Mouse (Mus musculus): ENCODE measurements around the gene Fhl5. TPM values are rescaled to one million over a fixed set of nuclear protein-coding genes. Genes with fewer than 3 reads are reported as not detected.

Fhl5 gene
- polyA plus RNA-seq, 2 experiments: 0.05 TPM; not detected in 1

DNA sequence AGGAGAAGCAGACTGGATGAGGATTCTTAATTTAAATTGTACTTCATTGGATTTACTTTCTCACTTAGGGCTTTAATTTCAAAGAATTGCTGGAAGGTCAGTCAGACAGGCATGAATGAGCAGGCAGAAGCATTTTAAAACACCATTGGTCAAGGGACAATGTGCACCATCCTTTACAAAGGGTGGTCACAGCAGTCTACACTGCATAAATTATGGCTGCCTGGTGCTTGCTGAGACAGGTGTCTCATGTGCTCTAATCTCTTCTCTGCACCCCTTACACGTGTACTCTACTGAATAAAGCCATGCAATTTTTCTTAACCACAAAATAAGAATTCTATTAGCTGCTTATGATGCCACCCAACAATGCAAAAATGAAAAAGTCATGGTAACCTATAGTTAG lies 15.1 kb downstream of the Fhl5 start:
- no peak overlapping the region for H3K9ac ChIP-seq (ENCODE audit: low read depth, low read length, severe bottlenecking)
- DNase-seq (ENCODE audit: low spot score) (no peak), ATAC-seq (ENCODE audit: low FRiP score, low read depth) (no peak)
- H3K36me3 ChIP-seq (ENCODE audit: control insufficient read depth, insufficient read depth, low read length): no peaks in the 10 kb centered on the region
- H3K4me3 ChIP-seq (replicated peaks; ENCODE audit: low read length): no peak overlapping the region
- TF ChIP-seq POLR2A (IDR thresholded peaks at IDR 0.05; ENCODE audit: borderline replicate concordance, extremely low read depth, insufficient read depth, insufficient read length): no peak
- H3K4me1 ChIP-seq (ENCODE audit: control insufficient read depth, insufficient read depth, low read length): no peaks in the 10 kb centered on the region
- WGBS: 20% methylated on average over 1 of the region's 1 CpGs
- no peak overlapping the region for H3K27ac ChIP-seq (replicated peaks; ENCODE audit: low read depth, low read length)
- no peaks in the 10 kb centered on the region for H3K27me3 ChIP-seq (ENCODE audit: control insufficient read depth, insufficient read depth, low read length)
- H3K9me3 ChIP-seq (ENCODE audit: control insufficient read depth, low read length): no peaks in the 10 kb centered on the region
- H3K4me2 ChIP-seq (replicated peaks; ENCODE audit: low read depth, low read length, severe bottlenecking): no peak overlapping the region

DNA sequence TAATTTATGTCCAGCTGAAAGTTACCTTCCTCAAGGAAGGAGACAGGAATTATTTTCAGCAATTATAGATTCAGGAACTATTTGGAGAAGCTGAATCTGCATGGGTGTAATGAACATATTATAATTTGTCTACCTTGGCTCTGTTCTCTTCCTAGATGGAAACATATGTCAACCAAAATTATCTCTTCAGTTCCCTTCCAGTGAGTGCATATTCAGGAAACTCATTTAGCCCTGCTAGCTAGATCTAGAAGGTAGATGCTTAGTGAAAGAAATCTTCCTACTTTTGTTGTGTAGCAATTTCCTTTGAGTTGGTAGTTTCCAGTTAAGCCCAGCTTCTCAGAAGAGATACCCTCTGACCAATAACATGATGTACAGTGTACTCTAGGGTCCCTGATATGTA lies 20.7 kb downstream of the Fhl5 start:
- no peak for TF ChIP-seq POLR2A (IDR thresholded peaks at IDR 0.05; ENCODE audit: borderline replicate concordance, extremely low read depth, insufficient read depth, insufficient read length)
- no peak overlapping the region for H3K4me3 ChIP-seq (replicated peaks; ENCODE audit: low read length)
- no peaks in the 10 kb centered on the region for H3K36me3 ChIP-seq (ENCODE audit: control insufficient read depth, insufficient read depth, low read length)
- DNase-seq (ENCODE audit: low spot score) (no peak), ATAC-seq (ENCODE audit: low FRiP score, low read depth) (no peak)
- no peaks in the 10 kb centered on the region for H3K9me3 ChIP-seq (ENCODE audit: control insufficient read depth, low read length)
- no peaks in the 10 kb centered on the region for H3K4me1 ChIP-seq (ENCODE audit: control insufficient read depth, insufficient read depth, low read length)
- H3K27me3 ChIP-seq (ENCODE audit: control insufficient read depth, insufficient read depth, low read length): no peaks in the 10 kb centered on the region
- no peak overlapping the region for H3K27ac ChIP-seq (replicated peaks; ENCODE audit: low read depth, low read length)
- H3K4me2 ChIP-seq (replicated peaks; ENCODE audit: low read depth, low read length, severe bottlenecking): no peak overlapping the region
- H3K9ac ChIP-seq (ENCODE audit: low read depth, low read length, severe bottlenecking): no peak overlapping the region

DNA sequence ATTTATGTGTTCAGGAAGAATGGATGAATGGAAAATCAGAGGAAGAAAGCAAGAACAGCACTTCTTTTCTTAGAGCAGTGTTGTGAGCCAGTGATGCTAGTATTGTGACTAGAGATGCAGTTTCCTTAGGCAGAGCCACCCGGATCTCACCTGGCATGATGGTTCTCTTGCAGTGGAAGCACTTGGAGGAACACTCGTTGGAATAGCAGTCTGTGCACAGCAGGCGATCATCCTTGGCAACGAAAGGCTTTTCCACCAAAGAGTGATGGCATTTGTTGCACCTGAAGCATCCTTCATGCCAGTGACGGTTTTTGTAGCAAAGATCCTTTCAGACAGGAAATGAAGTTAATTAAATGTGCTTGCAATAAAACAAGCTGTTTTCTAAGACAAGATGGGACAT lies 29.2 kb downstream of the Fhl5 start:
- H3K36me3 ChIP-seq (ENCODE audit: control insufficient read depth, insufficient read depth, low read length): no peaks in the 10 kb centered on the region
- H3K9me3 ChIP-seq (ENCODE audit: control insufficient read depth, low read length): no peaks in the 10 kb centered on the region
- H3K4me1 ChIP-seq (ENCODE audit: control insufficient read depth, insufficient read depth, low read length): no peaks in the 10 kb centered on the region
- DNase-seq (ENCODE audit: low spot score) (no peak), ATAC-seq (ENCODE audit: low FRiP score, low read depth) (no peak)
- H3K4me3 ChIP-seq (replicated peaks; ENCODE audit: low read length): no peak overlapping the region
- WGBS: 45% methylated on average over 5 of the region's 5 CpGs
- no peak overlapping the region for H3K27ac ChIP-seq (replicated peaks; ENCODE audit: low read depth, low read length)
- no peak for TF ChIP-seq POLR2A (IDR thresholded peaks at IDR 0.05; ENCODE audit: borderline replicate concordance, extremely low read depth, insufficient read depth, insufficient read length)
- no peaks in the 10 kb centered on the region for H3K27me3 ChIP-seq (ENCODE audit: control insufficient read depth, insufficient read depth, low read length)
- no peak overlapping the region for H3K9ac ChIP-seq (ENCODE audit: low read depth, low read length, severe bottlenecking)
- H3K4me2 ChIP-seq (replicated peaks; ENCODE audit: low read depth, low read length, severe bottlenecking): no peak overlapping the region

DNA sequence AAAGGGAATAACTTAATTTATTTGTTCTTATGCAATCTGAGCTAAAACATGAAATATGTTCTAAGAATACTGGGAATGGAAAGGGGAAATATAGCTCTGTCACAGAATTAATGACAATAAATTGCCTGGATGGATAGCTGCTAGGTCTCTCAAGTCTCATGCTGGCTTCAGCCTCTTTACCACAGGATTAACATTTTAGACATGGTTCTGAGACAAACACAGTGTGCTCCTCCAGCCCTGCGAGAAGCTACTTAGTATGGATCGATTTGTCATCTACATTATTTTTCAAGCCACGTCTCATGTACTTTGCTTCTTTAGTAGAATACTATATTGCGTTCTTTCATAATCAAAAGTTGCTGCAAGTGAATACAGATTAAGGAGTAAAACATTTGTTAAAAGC lies 36.5 kb downstream of the Fhl5 start:
- ATAC-seq (ENCODE audit: low FRiP score, low read depth): no peak

DNA sequence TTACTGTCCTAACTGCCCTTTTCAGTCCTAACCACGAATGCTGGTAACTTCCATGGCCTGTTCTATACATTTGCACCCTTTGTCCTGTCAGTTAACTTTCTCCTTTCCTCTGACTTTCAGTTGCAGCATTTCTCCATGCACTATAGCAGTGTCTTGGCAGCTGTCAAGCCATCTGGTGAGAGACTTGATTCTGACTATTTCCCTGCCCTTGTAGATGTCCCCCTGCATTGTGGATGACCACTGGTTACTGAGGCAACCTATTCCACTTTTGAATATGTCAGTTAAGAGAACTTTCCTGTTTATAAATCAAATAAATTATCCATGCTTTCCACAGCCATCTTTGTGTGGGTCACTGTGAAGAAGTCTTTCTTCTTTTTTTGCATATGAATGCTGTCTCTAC lies 45.4 kb downstream of the Fhl5 start:
- 69% methylated on average over 1 of the region's 1 CpGs for WGBS
- Histone ChIP-seq H3K4me3 (replicated peaks; ENCODE audit: low read length) (no peak overlapping the region), H3K4me1 (ENCODE audit: control insufficient read depth, insufficient read depth, low read length) (no peaks in the 10 kb centered on the region), H3K9me3 (ENCODE audit: control insufficient read depth, low read length) (no peaks in the 10 kb centered on the region), H3K9ac (ENCODE audit: low read depth, low read length, severe bottlenecking) (no peak overlapping the region), H3K36me3 (ENCODE audit: control insufficient read depth, insufficient read depth, low read length) (no peaks in the 10 kb centered on the region), H3K27ac (replicated peaks; ENCODE audit: low read depth, low read length) (no peak overlapping the region), H3K4me2 (replicated peaks; ENCODE audit: low read depth, low read length, severe bottlenecking) (no peak overlapping the region), H3K27me3 (ENCODE audit: control insufficient read depth, insufficient read depth, low read length) (no peaks in the 10 kb centered on the region)
- ATAC-seq (ENCODE audit: low FRiP score, low read depth) (no peak), DNase-seq (ENCODE audit: low spot score) (no peak)
- no peak for TF ChIP-seq POLR2A (IDR thresholded peaks at IDR 0.05; ENCODE audit: borderline replicate concordance, extremely low read depth, insufficient read depth, insufficient read length)

More for the DNA sequence above, 36.5 kb downstream of the Fhl5 start:
- Histone ChIP-seq H3K36me3 (ENCODE audit: control insufficient read depth, insufficient read depth, low read length) (no peaks in the 10 kb centered on the region), H3K4me2 (replicated peaks; ENCODE audit: low read depth, low read length, severe bottlenecking) (no peak overlapping the region), H3K9ac (ENCODE audit: low read depth, low read length, severe bottlenecking) (no peak overlapping the region), H3K4me3 (replicated peaks; ENCODE audit: low read length) (no peak overlapping the region), H3K27ac (replicated peaks; ENCODE audit: low read depth, low read length) (no peak overlapping the region), H3K9me3 (ENCODE audit: control insufficient read depth, low read length) (no peaks in the 10 kb centered on the region), H3K27me3 (ENCODE audit: control insufficient read depth, insufficient read depth, low read length) (no peaks in the 10 kb centered on the region), H3K4me1 (ENCODE audit: control insufficient read depth, insufficient read depth, low read length) (no peaks in the 10 kb centered on the region)
- no peak for DNase-seq (ENCODE audit: low spot score)
- TF ChIP-seq POLR2A (IDR thresholded peaks at IDR 0.05; ENCODE audit: borderline replicate concordance, extremely low read depth, insufficient read depth, insufficient read length): no peak
- WGBS: 85% methylated on average over 4 of the region's 4 CpGs

DNA sequence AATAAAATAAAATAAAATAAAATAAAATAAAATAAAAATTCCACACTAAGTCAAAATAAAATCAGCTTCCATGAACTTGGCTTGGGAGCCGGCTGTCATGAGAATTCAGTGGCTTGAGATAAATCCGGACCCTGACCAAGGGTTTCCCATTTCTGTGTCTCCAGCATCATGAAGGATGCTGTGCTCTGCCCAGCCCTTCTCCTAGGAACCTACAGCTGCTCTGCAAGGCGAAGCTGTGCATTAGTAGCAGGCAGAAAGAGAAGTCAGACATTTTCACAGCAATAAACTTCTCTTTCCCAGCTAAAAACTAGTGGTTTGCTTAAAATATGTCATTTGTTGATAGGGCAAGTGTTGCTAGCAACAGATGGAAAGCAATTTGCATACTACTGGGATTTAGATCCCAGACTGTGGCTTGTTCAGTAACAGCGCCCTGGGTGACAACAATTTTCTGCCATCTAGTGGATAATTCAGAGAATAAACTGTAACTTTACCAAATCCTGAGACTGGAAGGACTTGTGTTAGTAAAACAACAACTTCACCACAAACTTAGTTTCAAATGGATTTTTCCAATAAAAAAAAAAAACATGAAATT lies 63.0 kb downstream of the Fhl5 start:
- no peak for TF ChIP-seq POLR2A (IDR thresholded peaks at IDR 0.05; ENCODE audit: borderline replicate concordance, extremely low read depth, insufficient read depth, insufficient read length)
- no peak overlapping the region for H3K4me2 ChIP-seq (replicated peaks; ENCODE audit: low read depth, low read length, severe bottlenecking)
- peak; percentile 30 for DNase-seq (ENCODE audit: low spot score)

More for the DNA sequence above, 63.0 kb downstream of the Fhl5 start:
- 67% methylated on average over 4 of the region's 4 CpGs for WGBS
- Histone ChIP-seq H3K27me3 (ENCODE audit: control insufficient read depth, insufficient read depth, low read length) (no peaks in the 10 kb centered on the region), H3K9ac (ENCODE audit: low read depth, low read length, severe bottlenecking) (no peak overlapping the region), H3K27ac (replicated peaks; ENCODE audit: low read depth, low read length) (no peak overlapping the region), H3K4me3 (replicated peaks; ENCODE audit: low read length) (no peak overlapping the region), H3K4me1 (ENCODE audit: control insufficient read depth, insufficient read depth, low read length) (no peaks in the 10 kb centered on the region), H3K9me3 (ENCODE audit: control insufficient read depth, low read length) (no peaks in the 10 kb centered on the region), H3K36me3 (ENCODE audit: control insufficient read depth, insufficient read depth, low read length) (no peaks in the 10 kb centered on the region)
- peak; percentile 44; the same call in 1 of the 2 replicates for ATAC-seq (ENCODE audit: low FRiP score, low read depth)

Other genes starting within 250 kb of the Fhl5 start
- gene Ufl1, start 38.9 kb upstream of the Fhl5 start, polyA plus RNA-seq (2012; rRNA removed): 11.0 and 13.7 TPM in 2 replicates
- gene Ufl1, start 38.9 kb upstream of the Fhl5 start, polyA plus RNA-seq (2014; fragmentation: Nextera tagmentation; extraction: Ambion mirVana): 40.5 and 43.2 TPM in 2 replicates

Data from limb, embryonic 14.5 days (tissue).